13 mouse cellular contexts compared by ENCODE assay signal in the genomic region with DNA sequence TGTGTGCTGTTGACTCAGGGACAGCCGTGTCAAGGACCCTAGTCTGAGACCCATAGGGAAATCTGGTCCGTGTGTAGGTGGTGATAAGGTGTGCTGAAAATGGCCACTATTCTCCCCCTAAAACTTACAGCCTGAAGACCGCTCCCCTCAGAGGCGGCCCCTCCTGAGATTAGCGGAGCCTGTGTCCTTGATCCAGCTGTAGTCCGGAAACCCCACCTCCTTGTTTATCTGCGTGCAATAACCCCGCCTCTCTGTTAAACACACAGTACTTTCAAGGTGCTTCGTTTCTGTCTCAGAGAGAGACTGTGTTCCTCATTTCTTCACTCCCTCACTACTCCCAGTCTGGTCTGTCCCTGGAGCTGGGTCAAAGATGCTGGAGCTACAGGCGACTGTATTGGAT. TPM values are rescaled to one million over a fixed set of nuclear protein-coding genes. Genes with fewer than 3 reads are reported as not detected.
DNase-seq lines count a peak whose midpoint lies in the region; ATAC-seq and TF ChIP-seq lines count a peak whose summit lies in the region.
"Had no signal": no experiment of that assay in that cellular context is flagged by ENCODE, and none has a peak within 500 bp of the region (broad histone marks: within the 10 kb centered on the region; RNA-seq: fewer than 3 reads in every experiment).

No protein-coding gene starts in this region.

- H3K4me3 ChIP-seq in liver, postnatal 0 days (ENCODE audit: low read depth, low read length), result no peak overlapping the region
- H3K4me3 ChIP-seq: embryonic facial prominence, embryonic 13.5 days; limb, embryonic 15.5 days had no signal

- WGBS in liver, postnatal 0 days (ENCODE audit: insufficient replicate concordance), result 21% methylated on average over 10 of the region's 10 CpGs

- peak overlapping the region; percentile 35; the same call in 1 of the 2 replicates for H3K4me2 ChIP-seq in liver, postnatal 0 days (ENCODE audit: low read depth, low read length)
- H3K4me2 ChIP-seq: embryonic facial prominence, embryonic 13.5 days; limb, embryonic 15.5 days had no signal

- no peak overlapping the region for H3K27ac ChIP-seq in liver, postnatal 0 days (ENCODE audit: low read depth)
- H3K27ac ChIP-seq: embryonic facial prominence, embryonic 13.5 days; limb, embryonic 15.5 days had no signal

- ATAC-seq in liver, postnatal 0 days, result no peak
- no peak for ATAC-seq in erythroid progenitor cell, adult 5-6 weeks (replicated peaks; ENCODE audit: low FRiP score, poor library complexity, severe bottlenecking)

- no peaks in the 10 kb centered on the region for H3K36me3 ChIP-seq in liver, postnatal 0 days (replicated peaks; ENCODE audit: insufficient read depth, low read length)
- H3K36me3 ChIP-seq: embryonic facial prominence, embryonic 13.5 days; G1E; limb, embryonic 15.5 days had no signal

- 0 out of 2 replicates have a peak, but pooled peaks cover 2% of the 10 kb centered on the region for H3K9me3 ChIP-seq in liver, postnatal 0 days (ENCODE audit: low read length)
- H3K9me3 ChIP-seq: embryonic facial prominence, embryonic 13.5 days; limb, embryonic 15.5 days had no signal

- TF ChIP-seq EP300 in liver, postnatal 0 days (IDR thresholded peaks at IDR 0.05; ENCODE audit: low read depth), result no peak

- no peak for TF ChIP-seq CTCF in liver, postnatal 0 days (IDR thresholded peaks at IDR 0.05; ENCODE audit: low read depth)

- 0 out of 2 replicates have a peak, but pooled peaks cover 4% of the 10 kb centered on the region for H3K27me3 ChIP-seq in liver, postnatal 0 days (ENCODE audit: insufficient read depth, low read length)

- intact Hi-C loops in heart, postnatal 10 days (cut with DNase I), result no loop called here

- H3K9ac ChIP-seq in liver, postnatal 0 days (replicated peaks), result no peak overlapping the region
- H3K9ac ChIP-seq: embryonic facial prominence, embryonic 13.5 days; limb, embryonic 15.5 days had no signal

- no peaks in the 10 kb centered on the region for H3K4me1 ChIP-seq in liver, postnatal 0 days (ENCODE audit: insufficient read depth)
- H3K4me1 ChIP-seq: embryonic facial prominence, embryonic 13.5 days had no signal

- peak; percentile 89 for DNase-seq in heart, adult 11 months
- DNase-seq in heart, postnatal 10 days, result no peak
- peak; percentile 55 to 58 for DNase-seq in B cell, adult 2 months
- DNase-seq in ZHBTc4 (ENCODE audit: low read depth, low spot score), result peak; percentile 67
- DNase-seq in liver, postnatal 0 days, result no peak
- DNase-seq in right cerebral cortex, postnatal 36 days (ENCODE audit: low spot score in 2 of 2), result no peak
- DNase-seq in cerebellum, postnatal 36 days, result no peak
- DNase-seq: kidney, adult 11 months had no signal

RNA-seq across cellular contexts. Expression of a gene that starts 6.5 kb away (rescaled TPM):
- total RNA-seq in heart, postnatal 10 days (2021), result 10 to 100 TPM; 14.4 to 15.6 TPM
- polyA plus RNA-seq in liver, postnatal 0 days (2015; fragmentation: Nextera tagmentation; extraction: Ambion mirVana), result 4.1 and 5.9 TPM in 2 replicates
- 33.2 and 49.9 TPM in 2 replicates for total RNA-seq in erythroid progenitor cell, adult 5-6 weeks (2015; ENCODE audit: low replicate concordance)
- total RNA-seq in erythroid progenitor cell, adult 5-6 weeks (2017; ENCODE audit: low replicate concordance), result 9.2 and 22.3 TPM in 2 replicates
- total RNA-seq: G1E had no signal

RNA-seq across cellular contexts. Expression of a gene that starts 32.2 kb away (rescaled TPM):
- 1 to 10 TPM; 3.1 to 3.9 TPM for total RNA-seq in heart, postnatal 10 days (2021)
- polyA plus RNA-seq in liver, postnatal 0 days (2015; fragmentation: Nextera tagmentation; extraction: Ambion mirVana), result 3.4 and 3.7 TPM in 2 replicates
- 1.8 and 3.8 TPM in 2 replicates for total RNA-seq in erythroid progenitor cell, adult 5-6 weeks (2015; ENCODE audit: low replicate concordance)
- 5.9 and 13.0 TPM in 2 replicates for total RNA-seq in erythroid progenitor cell, adult 5-6 weeks (2017; ENCODE audit: low replicate concordance)

RNA-seq across cellular contexts. Expression of a gene that starts 44.0 kb away (rescaled TPM):
- not detected for total RNA-seq in heart, postnatal 10 days (2021)
- polyA plus RNA-seq in liver, postnatal 0 days (2015; fragmentation: Nextera tagmentation; extraction: Ambion mirVana), result 0.09 TPM in 1 of 2 replicates, not detected in the other
- total RNA-seq in erythroid progenitor cell, adult 5-6 weeks (2015; ENCODE audit: low replicate concordance), result 6.3 TPM in 1 of 2 replicates, not detected in the other
- not detected in 2 replicates for total RNA-seq in erythroid progenitor cell, adult 5-6 weeks (2017; ENCODE audit: low replicate concordance)
- total RNA-seq: G1E; midbrain, postnatal 0 days had no signal
- polyA plus RNA-seq: G1E had no signal

RNA-seq across cellular contexts. Expression of a gene that starts 48.4 kb away (rescaled TPM):
- 10 to 100 TPM; 20.4 to 22.6 TPM for total RNA-seq in heart, postnatal 10 days (2021)
- 2.6 and 2.7 TPM in 2 replicates for polyA plus RNA-seq in liver, postnatal 0 days (2015; fragmentation: Nextera tagmentation; extraction: Ambion mirVana)
- total RNA-seq in erythroid progenitor cell, adult 5-6 weeks (2015; ENCODE audit: low replicate concordance), result 7.5 and 14.1 TPM in 2 replicates
- total RNA-seq in erythroid progenitor cell, adult 5-6 weeks (2017; ENCODE audit: low replicate concordance), result 20.8 and 26.7 TPM in 2 replicates

RNA-seq across cellular contexts. Expression of a gene that starts 53.8 kb away (rescaled TPM):
- total RNA-seq in heart, postnatal 10 days (2021), result not detected
- not detected in 2 replicates for polyA plus RNA-seq in liver, postnatal 0 days (2015; fragmentation: Nextera tagmentation; extraction: Ambion mirVana)
- not detected in 2 replicates for total RNA-seq in erythroid progenitor cell, adult 5-6 weeks (2015; ENCODE audit: low replicate concordance)
- total RNA-seq in erythroid progenitor cell, adult 5-6 weeks (2017; ENCODE audit: low replicate concordance), result not detected in 2 replicates
- polyA plus RNA-seq: embryonic facial prominence, embryonic 13.5 days; G1E; limb, embryonic 15.5 days had no signal

Comparison
In these comparisons a context has a peak if more than half of its experiments do, and no peak if none do; other contexts are left out.
1. DNase-seq: peak in heart, adult 11 months (single experiment), B cell, adult 2 months (2 of 2) and ZHBTc4 (single experiment); none in heart, postnatal 10 days (0 of 2), liver, postnatal 0 days (single experiment), right cerebral cortex, postnatal 36 days (0 of 2) and cerebellum, postnatal 36 days (0 of 2).